Mouse (Mus musculus): ENCODE measurements around the gene St8sia1.
A peak's percentile ranks its signal among the peaks of the same experiment; 100 is the strongest.

Gene St8sia1

DNA sequence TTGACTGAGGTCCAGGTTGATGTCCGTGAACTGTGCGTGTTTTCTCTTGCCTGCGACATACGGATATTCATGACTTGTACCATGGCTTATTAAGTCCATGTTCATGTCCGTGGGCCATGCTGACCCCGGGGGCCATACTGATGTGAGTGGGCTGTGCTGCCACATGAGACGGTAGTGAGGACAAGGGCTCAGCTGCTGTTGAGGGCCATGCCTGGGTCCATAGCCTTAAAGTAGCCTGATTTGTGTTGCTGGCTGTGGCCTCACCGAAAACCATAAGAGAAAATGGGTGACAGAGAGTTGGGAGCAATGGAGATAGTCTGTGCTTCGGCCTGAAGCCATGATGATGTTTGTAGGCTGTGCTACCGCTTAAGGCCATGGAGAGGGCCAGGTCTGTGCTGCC, 145.9 kb downstream of the St8sia1 start:
- DNase-seq: no peak

DNA sequence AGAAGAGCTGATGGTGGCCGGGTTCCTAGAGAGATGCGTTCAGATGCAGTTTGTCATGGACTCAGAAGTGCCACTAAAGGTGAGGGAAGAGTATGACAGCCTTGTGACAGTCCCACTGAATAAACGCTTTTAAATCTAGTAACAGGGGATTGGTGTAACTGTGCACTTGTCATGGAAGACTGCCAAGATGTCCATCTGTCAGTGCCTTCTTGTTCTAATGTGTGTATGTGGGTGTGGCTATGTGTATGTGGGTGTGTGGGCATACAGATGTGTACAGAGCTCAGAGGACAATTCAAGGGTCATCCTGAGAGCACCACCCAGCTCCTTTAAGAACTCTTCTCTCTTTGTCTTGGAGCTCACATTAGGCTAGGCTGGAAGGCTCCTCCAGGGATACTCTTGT, 148.7 kb downstream of the St8sia1 start:
- DNase-seq: no peak

GRCm38 (mm10) chr6:142814495-142814921, 149.7 kb downstream of the St8sia1 start:
- peak; percentile 96 for DNase-seq

DNA sequence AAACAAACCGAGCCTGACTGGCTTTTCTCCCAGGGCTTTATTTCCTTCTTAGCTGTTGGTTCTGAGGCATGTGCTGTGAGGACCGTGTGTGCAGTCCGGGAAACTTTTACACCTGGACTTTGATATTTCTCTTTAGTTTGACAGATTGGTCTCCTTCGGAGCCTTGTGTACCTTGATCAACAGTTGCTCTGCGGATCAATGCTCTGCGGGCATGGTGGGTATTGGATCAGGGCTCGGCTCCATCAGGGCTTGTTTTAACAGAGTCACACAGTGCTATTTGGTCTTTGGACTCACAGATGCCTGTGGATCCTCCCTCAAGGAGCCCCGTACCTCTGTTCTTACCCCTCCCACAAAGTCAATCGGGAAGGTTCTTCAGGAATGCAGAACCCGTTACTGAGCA, 150.2 kb downstream of the St8sia1 start:
- no peak for DNase-seq

GRCm38 (mm10) chr6:142812969-142813368, 151.3 kb downstream of the St8sia1 start:
- DNase-seq: no peak

DNA sequence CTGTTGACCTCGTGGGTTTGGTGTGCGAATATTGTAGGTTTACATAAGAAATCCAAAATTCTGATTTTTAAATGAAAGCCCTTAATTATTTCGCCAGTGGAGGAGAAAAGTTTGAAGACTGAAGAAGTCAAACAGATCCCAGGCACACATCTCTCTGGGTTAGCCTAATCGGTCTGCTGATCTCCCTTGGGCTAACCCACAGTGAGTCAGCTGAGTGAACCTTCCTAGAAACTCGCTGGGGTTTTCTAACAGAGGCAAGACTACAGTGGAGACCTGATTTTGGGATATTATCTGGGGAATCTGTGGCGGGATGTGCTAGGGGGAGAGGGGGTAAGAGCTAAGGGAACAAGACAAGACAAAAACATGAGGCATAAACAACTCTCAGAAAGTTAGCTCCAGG, 154.0 kb downstream of the St8sia1 start:
- no peak for DNase-seq

GRCm38 (mm10) chr6:142809373-142810098, 154.7 kb downstream of the St8sia1 start:
- no peak for DNase-seq

DNA sequence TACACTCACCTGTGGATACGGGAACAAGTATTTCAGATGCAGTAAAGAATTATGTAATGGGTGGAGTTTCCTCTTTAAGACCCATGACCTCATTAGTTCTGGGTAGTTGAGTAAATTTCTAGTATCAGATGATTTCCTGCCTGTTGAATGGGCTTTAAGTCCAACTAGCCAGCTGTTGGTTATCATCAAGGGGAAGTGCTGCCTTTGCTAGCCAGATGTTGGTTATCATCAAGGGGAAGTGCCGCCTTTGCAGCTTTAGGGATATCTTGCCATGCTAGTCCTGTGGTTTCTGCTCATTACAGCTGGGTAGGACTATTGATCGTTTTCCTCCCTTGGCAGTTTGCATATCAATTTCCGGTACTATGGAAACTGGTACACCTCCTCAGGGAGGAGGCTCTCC, 157.9 kb downstream of the St8sia1 start:
- no peak for DNase-seq

DNA sequence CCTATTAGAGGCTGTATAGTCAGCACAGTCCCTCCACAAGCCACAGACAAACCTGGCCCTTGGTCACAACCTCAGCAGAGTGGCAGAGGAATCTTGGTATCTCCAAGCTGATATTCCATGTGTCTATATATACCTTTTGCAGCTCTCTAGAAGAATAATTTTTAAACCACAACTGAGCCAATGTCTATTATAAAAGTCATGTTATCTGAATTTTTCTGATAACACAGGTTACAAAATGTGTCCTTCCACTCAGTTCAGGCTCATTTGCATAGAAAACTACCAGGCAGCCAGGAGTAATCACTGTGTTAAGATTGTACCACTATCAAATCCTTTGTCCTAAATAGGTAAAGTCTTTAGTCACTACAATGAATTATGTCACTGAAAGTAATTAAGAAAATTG, 159.8 kb downstream of the St8sia1 start, which contains the start of gene Sult6b2:
Gene Sult6b2 (minus strand): TSS at position 101 of the 400 bp plus-strand sequence.
- no peak for DNase-seq

GRCm38 (mm10) chr6:142802617-142803525, 161.4 kb downstream of the St8sia1 start:
- DNase-seq: no peak

GRCm38 (mm10) chr6:142801687-142802086, 162.6 kb downstream of the St8sia1 start:
- DNase-seq: no peak

GRCm38 (mm10) chr6:142799704-142800374, 164.4 kb downstream of the St8sia1 start:
- no peak for DNase-seq

DNA sequence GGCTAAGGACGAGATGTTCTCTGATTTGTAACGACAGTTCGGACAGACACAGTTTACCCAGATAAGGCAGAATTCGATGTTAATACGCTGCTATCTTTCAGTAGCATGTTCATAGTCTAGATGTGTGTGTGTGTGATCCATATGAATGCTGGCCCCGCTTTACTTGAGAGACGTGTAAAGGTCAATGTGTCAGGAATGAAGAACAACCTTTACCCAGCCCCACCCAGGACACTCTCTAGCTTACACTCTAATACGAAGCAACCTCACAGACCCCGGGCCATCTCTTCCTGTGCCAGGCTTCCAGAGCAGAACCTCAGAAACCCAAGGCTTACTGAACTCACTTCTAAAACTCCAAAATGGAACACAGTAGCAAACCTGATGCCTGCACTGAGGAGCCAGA, 165.4 kb downstream of the St8sia1 start:
- no peak for DNase-seq

GRCm38 (mm10) chr6:142797996-142798395, 166.3 kb downstream of the St8sia1 start:
- DNase-seq: no peak

GRCm38 (mm10) chr6:142795655-142796441, 168.4 kb downstream of the St8sia1 start:
- no peak for DNase-seq

GRCm38 (mm10) chr6:142795087-142795486, 169.2 kb downstream of the St8sia1 start:
- DNase-seq: no peak

DNA sequence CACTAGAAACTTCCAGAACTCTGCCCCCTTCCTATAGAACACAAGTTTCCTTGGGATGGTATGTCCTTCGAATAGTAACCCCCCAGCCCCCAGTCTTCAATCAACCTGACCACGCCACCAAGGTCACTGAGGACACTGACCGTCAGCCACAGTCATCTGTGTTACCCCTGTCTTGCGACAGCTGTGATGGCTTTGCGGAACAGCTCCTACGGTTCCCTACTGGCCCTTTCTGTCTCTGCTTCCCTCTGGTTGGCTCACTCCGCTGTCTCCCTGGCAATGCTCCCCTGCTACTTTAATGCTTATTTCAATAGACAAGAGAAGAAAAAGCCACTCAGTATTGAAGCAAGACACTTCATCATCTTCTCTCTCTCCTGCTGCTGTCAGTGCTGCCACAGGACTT, 170.8 kb downstream of the St8sia1 start:
- DNase-seq: peak; percentile 54

- no peak for DNase-seq
Measured at GRCm38 (mm10) chr6:142792241-142792968, 171.8 kb downstream of the St8sia1 start.

GRCm38 (mm10) chr6:142789736-142790135, 174.5 kb downstream of the St8sia1 start:
- no peak for DNase-seq

DNA sequence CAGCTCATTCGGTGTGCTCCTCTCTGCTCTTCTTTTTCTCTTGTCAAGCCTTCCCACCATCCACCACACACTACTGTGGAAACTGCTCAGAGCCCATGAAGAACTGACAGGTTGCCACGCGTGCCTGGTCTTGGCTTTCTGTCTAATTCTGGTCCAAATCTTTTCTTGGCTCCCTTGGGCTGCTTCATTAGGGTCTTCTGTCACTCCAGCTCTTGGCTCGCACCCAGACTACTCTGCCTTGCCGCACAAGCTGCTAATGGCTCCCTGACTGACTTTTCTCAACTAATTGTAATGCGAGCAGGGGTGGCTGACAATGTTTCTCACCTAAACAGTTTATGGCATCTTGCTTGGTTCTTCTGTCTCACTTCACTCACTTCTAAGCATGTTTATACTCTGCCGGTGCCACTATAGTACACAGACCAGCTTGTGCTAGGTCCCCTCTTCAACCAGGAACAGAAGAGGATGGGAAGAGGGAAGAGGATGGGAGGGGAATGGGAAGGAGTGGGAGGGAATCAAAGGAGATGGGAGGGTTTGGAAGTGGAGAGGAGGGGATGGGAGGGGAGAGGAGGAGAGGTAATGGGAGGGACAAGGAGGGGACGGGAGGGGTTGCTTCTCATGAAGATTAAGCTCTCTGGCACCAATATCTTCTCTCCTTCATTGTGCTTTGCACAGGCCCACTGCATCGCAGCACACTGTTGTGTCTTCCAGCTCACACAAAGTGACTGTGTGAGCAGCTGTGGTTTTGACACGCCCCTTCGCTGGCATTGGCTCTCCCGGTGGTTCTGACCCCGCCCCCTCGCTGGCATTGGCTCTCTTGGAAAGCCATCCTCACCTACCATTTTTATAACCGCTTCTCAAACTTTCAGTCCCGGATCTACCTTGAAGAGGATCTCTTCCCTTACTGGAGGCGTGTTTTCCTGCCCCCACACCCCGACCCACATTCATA, 175.9 kb downstream of the St8sia1 start:
- peak; percentile 44 for DNase-seq

GRCm38 (mm10) chr6:142786106-142786505, 178.1 kb downstream of the St8sia1 start:
- no peak for DNase-seq
